Mouse (Mus musculus): ENCODE results near the gene Spint4. TPM values are rescaled to one million over a fixed set of nuclear protein-coding genes. Genes with fewer than 3 reads are reported as not detected.

The Spint4 gene
- polyA plus RNA-seq (2014; fragmentation: Nextera tagmentation; extraction: Ambion mirVana) = not detected in 2 replicates

- DNase-seq (ENCODE audit: low spot score) = no peak
These were observed at the start of gene Spint4 for GRCm38 (mm10) chr2:164698201-164698600. TSS of gene Spint4 (plus strand) at chr2:164698501.

DNA sequence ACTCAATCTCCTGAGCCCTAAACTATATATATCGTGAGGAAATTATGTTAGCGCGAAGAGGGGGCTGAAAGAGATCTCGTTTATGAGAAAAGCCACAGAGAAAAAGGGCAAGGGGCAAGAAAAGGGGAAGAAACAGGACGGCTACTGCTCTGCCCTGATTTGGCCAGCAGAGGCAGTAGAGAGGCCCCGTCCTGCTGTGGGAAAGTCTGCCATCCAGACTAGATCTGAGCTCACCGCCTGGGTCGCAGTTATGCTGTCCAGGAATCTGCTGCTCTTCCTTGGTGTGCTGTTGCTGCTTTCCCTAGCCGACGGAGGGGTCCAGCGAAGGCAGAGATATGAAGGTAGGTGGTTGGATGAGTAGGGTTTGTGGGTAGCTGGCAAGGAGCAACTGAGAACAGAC is 42.4 kb upstream of the Spint4 start, which contains the start of gene Wfdc10:
Gene Wfdc10 (plus strand): TSS at position 189 of the 400 bp plus-strand sequence.
- no peak within 1 kb of the TSS for H3K4me2 ChIP-seq (ENCODE audit: low read depth, low read length)
- ATAC-seq (replicated peaks; ENCODE audit: insufficient number of reproducible peaks, low FRiP score, low TSS enrichment, low read depth) (no peak), DNase-seq (ENCODE audit: low spot score) (peak; percentile 69)
- no peaks in the 10 kb centered on the region for H3K4me1 ChIP-seq (ENCODE audit: control insufficient read depth, insufficient read depth, low read length)
- H3K36me3 ChIP-seq (replicated peaks; ENCODE audit: control insufficient read depth, insufficient read depth, low read depth, low read length) = no peaks in the 10 kb centered on the region
- 16% methylated on average over 11 of the region's 11 CpGs for WGBS
- H3K4me3 ChIP-seq (ENCODE audit: low read depth, low read length) = no peak within 1 kb of the TSS
- H3K27me3 ChIP-seq (ENCODE audit: control insufficient read depth, insufficient read depth, low read length) = no peaks in the 10 kb centered on the region
- H3K27ac ChIP-seq (replicated peaks; ENCODE audit: low read depth, low read length) = no peak within 1 kb of the TSS
- H3K9me3 ChIP-seq (replicated peaks; ENCODE audit: control insufficient read depth, low read length) = no peaks in the 10 kb centered on the region
- H3K9ac ChIP-seq (replicated peaks; ENCODE audit: low read length) = no peak within 1 kb of the TSS

More at GRCm38 (mm10) chr2:164698201-164698600, at the start of gene Spint4:
- Histone ChIP-seq H3K27me3 (ENCODE audit: control insufficient read depth, insufficient read depth, low read length) (no peaks in the 10 kb centered on the region), H3K4me2 (ENCODE audit: low read depth, low read length) (no peak within 1 kb of the TSS), H3K36me3 (replicated peaks; ENCODE audit: control insufficient read depth, insufficient read depth, low read depth, low read length) (no peaks in the 10 kb centered on the region), H3K4me1 (ENCODE audit: control insufficient read depth, insufficient read depth, low read length) (no peaks in the 10 kb centered on the region), H3K4me3 (ENCODE audit: low read depth, low read length) (no peak within 1 kb of the TSS), H3K9ac (replicated peaks; ENCODE audit: low read length) (no peak within 1 kb of the TSS), H3K27ac (replicated peaks; ENCODE audit: low read depth, low read length) (no peak within 1 kb of the TSS), H3K9me3 (replicated peaks; ENCODE audit: control insufficient read depth, low read length) (no peaks in the 10 kb centered on the region)
- 81% methylated on average over 4 of the region's 4 CpGs for WGBS
- no peak for ATAC-seq (replicated peaks; ENCODE audit: insufficient number of reproducible peaks, low FRiP score, low TSS enrichment, low read depth)

- Histone ChIP-seq H3K27ac (replicated peaks; ENCODE audit: low read depth, low read length) (no peak within 1 kb of the TSS), H3K4me1 (ENCODE audit: control insufficient read depth, insufficient read depth, low read length) (no peaks in the 10 kb centered on the region), H3K4me3 (ENCODE audit: low read depth, low read length) (no peak within 1 kb of the TSS), H3K27me3 (ENCODE audit: control insufficient read depth, insufficient read depth, low read length) (no peaks in the 10 kb centered on the region), H3K36me3 (replicated peaks; ENCODE audit: control insufficient read depth, insufficient read depth, low read depth, low read length) (no peaks in the 10 kb centered on the region), H3K9me3 (replicated peaks; ENCODE audit: control insufficient read depth, low read length) (no peaks in the 10 kb centered on the region), H3K4me2 (ENCODE audit: low read depth, low read length) (no peak within 1 kb of the TSS), H3K9ac (replicated peaks; ENCODE audit: low read length) (no peak within 1 kb of the TSS)
- no peak for ATAC-seq (replicated peaks; ENCODE audit: insufficient number of reproducible peaks, low FRiP score, low TSS enrichment, low read depth)
- DNase-seq (ENCODE audit: low spot score) = no peak
- 84% methylated on average over 9 of the region's 9 CpGs for WGBS
These were observed 41.8 kb upstream of the Spint4 start, which contains the start of gene Wfdc9 for GRCm38 (mm10) chr2:164656483-164656882. TSS of gene Wfdc9 (minus strand) at chr2:164656583.

GRCm38 (mm10) chr2:164664851-164665250 is 33.5 kb upstream of the Spint4 start:
- DNase-seq (ENCODE audit: low spot score) (no peak), ATAC-seq (replicated peaks; ENCODE audit: insufficient number of reproducible peaks, low FRiP score, low TSS enrichment, low read depth) (no peak)
- H3K27me3 ChIP-seq (ENCODE audit: control insufficient read depth, insufficient read depth, low read length) = no peaks in the 10 kb centered on the region
- H3K4me2 ChIP-seq (ENCODE audit: low read depth, low read length) = no peak overlapping the region
- H3K4me3 ChIP-seq (ENCODE audit: low read depth, low read length) = no peak overlapping the region
- no peak overlapping the region for H3K9ac ChIP-seq (replicated peaks; ENCODE audit: low read length)
- H3K9me3 ChIP-seq (replicated peaks; ENCODE audit: control insufficient read depth, low read length) = no peaks in the 10 kb centered on the region
- 87% methylated on average over 7 of the region's 7 CpGs for WGBS
- H3K36me3 ChIP-seq (replicated peaks; ENCODE audit: control insufficient read depth, insufficient read depth, low read depth, low read length) = no peaks in the 10 kb centered on the region
- no peak overlapping the region for H3K27ac ChIP-seq (replicated peaks; ENCODE audit: low read depth, low read length)
- H3K4me1 ChIP-seq (ENCODE audit: control insufficient read depth, insufficient read depth, low read length) = no peaks in the 10 kb centered on the region

DNA sequence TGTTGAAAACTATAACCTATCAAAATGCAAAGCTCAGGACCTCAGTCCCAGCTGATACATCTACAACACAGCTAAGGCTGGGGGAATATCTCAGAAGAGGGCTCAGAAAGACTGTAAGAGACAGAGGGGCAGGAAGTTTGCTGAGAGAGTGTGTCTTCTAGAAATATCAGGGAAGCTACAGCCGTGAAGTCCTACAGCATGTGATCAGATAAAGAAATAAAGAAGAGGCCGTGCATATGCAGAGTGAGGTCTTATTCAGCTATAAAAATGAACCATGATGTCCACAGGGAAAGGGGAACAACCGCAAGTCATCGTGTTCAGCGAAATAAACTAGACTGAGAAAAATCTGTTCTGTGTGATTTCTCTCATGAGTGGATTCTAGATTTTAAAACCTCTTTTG is 28.0 kb upstream of the Spint4 start:
- DNase-seq (ENCODE audit: low spot score) (no peak), ATAC-seq (replicated peaks; ENCODE audit: insufficient number of reproducible peaks, low FRiP score, low TSS enrichment, low read depth) (no peak)
- 85% methylated on average over 5 of the region's 5 CpGs for WGBS
- H3K36me3 ChIP-seq (replicated peaks; ENCODE audit: control insufficient read depth, insufficient read depth, low read depth, low read length) = no peaks in the 10 kb centered on the region
- H3K27me3 ChIP-seq (ENCODE audit: control insufficient read depth, insufficient read depth, low read length) = no peaks in the 10 kb centered on the region
- H3K4me2 ChIP-seq (ENCODE audit: low read depth, low read length) = no peak overlapping the region
- no peak overlapping the region for H3K27ac ChIP-seq (replicated peaks; ENCODE audit: low read depth, low read length)
- no peak overlapping the region for H3K4me3 ChIP-seq (ENCODE audit: low read depth, low read length)
- H3K9ac ChIP-seq (replicated peaks; ENCODE audit: low read length) = no peak overlapping the region
- H3K4me1 ChIP-seq (ENCODE audit: control insufficient read depth, insufficient read depth, low read length) = no peaks in the 10 kb centered on the region
- H3K9me3 ChIP-seq (replicated peaks; ENCODE audit: control insufficient read depth, low read length) = no peaks in the 10 kb centered on the region

DNA sequence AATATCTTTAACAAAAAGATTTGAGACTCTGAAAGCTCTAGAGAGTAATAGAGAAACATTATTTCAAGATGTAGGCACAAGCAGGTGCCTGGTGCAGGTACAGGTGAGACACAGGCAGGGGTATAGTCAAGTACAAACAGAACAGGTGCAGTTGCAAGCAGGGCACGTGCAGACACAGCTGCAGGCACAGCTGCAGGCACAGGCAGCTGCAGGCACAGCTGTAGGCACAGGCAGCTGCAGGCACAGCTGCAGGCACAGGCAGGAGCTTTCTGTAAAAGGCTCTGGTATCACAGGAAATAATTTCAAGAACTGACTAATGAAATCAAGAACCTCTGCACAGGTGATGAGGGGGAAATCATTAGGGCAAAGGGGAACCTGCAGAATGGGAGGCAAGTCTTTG is 27.4 kb upstream of the Spint4 start:
- DNase-seq (ENCODE audit: low spot score) (no peak), ATAC-seq (replicated peaks; ENCODE audit: insufficient number of reproducible peaks, low FRiP score, low TSS enrichment, low read depth) (no peak)
- Histone ChIP-seq H3K9me3 (replicated peaks; ENCODE audit: control insufficient read depth, low read length) (no peaks in the 10 kb centered on the region), H3K4me1 (ENCODE audit: control insufficient read depth, insufficient read depth, low read length) (no peaks in the 10 kb centered on the region), H3K36me3 (replicated peaks; ENCODE audit: control insufficient read depth, insufficient read depth, low read depth, low read length) (no peaks in the 10 kb centered on the region), H3K9ac (replicated peaks; ENCODE audit: low read length) (no peak overlapping the region), H3K27me3 (ENCODE audit: control insufficient read depth, insufficient read depth, low read length) (no peaks in the 10 kb centered on the region), H3K27ac (replicated peaks; ENCODE audit: low read depth, low read length) (no peak overlapping the region), H3K4me2 (ENCODE audit: low read depth, low read length) (no peak overlapping the region), H3K4me3 (ENCODE audit: low read depth, low read length) (no peak overlapping the region)
- WGBS = 19% methylated on average over 1 of the region's 1 CpGs

DNA sequence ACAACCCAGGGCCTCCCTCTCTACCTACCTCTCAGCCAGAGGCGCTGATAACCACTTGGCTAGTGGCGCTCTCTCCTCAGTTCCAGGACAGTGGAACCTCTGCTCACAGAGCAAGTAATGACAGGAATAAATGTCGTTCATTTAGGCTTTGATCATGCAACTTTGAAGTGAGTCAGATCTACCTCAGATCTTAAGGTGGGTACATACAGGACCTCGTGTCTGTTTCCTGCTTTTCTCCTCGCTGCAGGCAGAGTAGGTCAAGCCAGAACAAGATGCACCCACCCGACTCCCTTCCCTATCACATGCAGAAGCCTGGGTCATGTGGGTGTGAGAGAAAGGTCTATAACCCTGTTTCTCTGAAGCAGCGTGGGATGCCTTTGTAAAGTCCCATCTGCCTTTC is 24.3 kb upstream of the Spint4 start, which contains the start of gene Wfdc11:
Gene Wfdc11 (minus strand): TSS at position 101 of the 400 bp plus-strand sequence.
- 76% methylated on average over 7 of the region's 7 CpGs for WGBS

GRCm38 (mm10) chr2:164676103-164676502 is 22.2 kb upstream of the Spint4 start:
- Histone ChIP-seq H3K4me1 (ENCODE audit: control insufficient read depth, insufficient read depth, low read length) (no peaks in the 10 kb centered on the region), H3K9me3 (replicated peaks; ENCODE audit: control insufficient read depth, low read length) (no peaks in the 10 kb centered on the region), H3K27ac (replicated peaks; ENCODE audit: low read depth, low read length) (no peak overlapping the region), H3K9ac (replicated peaks; ENCODE audit: low read length) (no peak overlapping the region), H3K4me2 (ENCODE audit: low read depth, low read length) (no peak overlapping the region), H3K27me3 (ENCODE audit: control insufficient read depth, insufficient read depth, low read length) (no peaks in the 10 kb centered on the region), H3K36me3 (replicated peaks; ENCODE audit: control insufficient read depth, insufficient read depth, low read depth, low read length) (no peaks in the 10 kb centered on the region), H3K4me3 (ENCODE audit: low read depth, low read length) (no peak overlapping the region)
- DNase-seq (ENCODE audit: low spot score) (no peak), ATAC-seq (replicated peaks; ENCODE audit: insufficient number of reproducible peaks, low FRiP score, low TSS enrichment, low read depth) (no peak)
- WGBS = 76% methylated on average over 7 of the region's 7 CpGs

More for the DNA sequence above, 24.3 kb upstream of the Spint4 start, which contains the start of gene Wfdc11:
- H3K27me3 ChIP-seq (ENCODE audit: control insufficient read depth, insufficient read depth, low read length) = no peaks in the 10 kb centered on the region
- DNase-seq (ENCODE audit: low spot score) (no peak), ATAC-seq (replicated peaks; ENCODE audit: insufficient number of reproducible peaks, low FRiP score, low TSS enrichment, low read depth) (no peak)
- no peak within 1 kb of the TSS for H3K9ac ChIP-seq (replicated peaks; ENCODE audit: low read length)
- no peak within 1 kb of the TSS for H3K4me2 ChIP-seq (ENCODE audit: low read depth, low read length)
- no peaks in the 10 kb centered on the region for H3K36me3 ChIP-seq (replicated peaks; ENCODE audit: control insufficient read depth, insufficient read depth, low read depth, low read length)
- H3K9me3 ChIP-seq (replicated peaks; ENCODE audit: control insufficient read depth, low read length) = no peaks in the 10 kb centered on the region
- no peaks in the 10 kb centered on the region for H3K4me1 ChIP-seq (ENCODE audit: control insufficient read depth, insufficient read depth, low read length)
- no peak within 1 kb of the TSS for H3K27ac ChIP-seq (replicated peaks; ENCODE audit: low read depth, low read length)
- H3K4me3 ChIP-seq (ENCODE audit: low read depth, low read length) = no peak within 1 kb of the TSS

Data from embryonic facial prominence, embryonic 11.5 days (tissue).